Mouse (Mus musculus) left cerebral cortex, adult 18-20 months (tissue): ENCODE results near the gene Pcbp4. TPM values are rescaled to one million over a fixed set of nuclear protein-coding genes. Genes with fewer than 3 reads are reported as not detected.

Source experiments
- DNase-seq, 2 experiments: peaks; one replicate each; pipeline ENCODE4 v3.0.0; 2021 to 2022; ENCODE audit warnings: low spot score in 2 of 2, mixed read lengths in 1 of 2
- total RNA-seq, 2 experiments: library from RNA; stranded (reverse); gene quantifications; 2 replicates each; pipeline ENCODE4 v1.2.3; 2021

Gene Pcbp4
- total RNA-seq, 2 experiments from 2014 or later, result 207 to 212 TPM

- DNase-seq, result no peak
Measured at GRCm38 (mm10) chr9:106442680-106443079, 10.4 kb upstream of the Pcbp4 start.

DNA sequence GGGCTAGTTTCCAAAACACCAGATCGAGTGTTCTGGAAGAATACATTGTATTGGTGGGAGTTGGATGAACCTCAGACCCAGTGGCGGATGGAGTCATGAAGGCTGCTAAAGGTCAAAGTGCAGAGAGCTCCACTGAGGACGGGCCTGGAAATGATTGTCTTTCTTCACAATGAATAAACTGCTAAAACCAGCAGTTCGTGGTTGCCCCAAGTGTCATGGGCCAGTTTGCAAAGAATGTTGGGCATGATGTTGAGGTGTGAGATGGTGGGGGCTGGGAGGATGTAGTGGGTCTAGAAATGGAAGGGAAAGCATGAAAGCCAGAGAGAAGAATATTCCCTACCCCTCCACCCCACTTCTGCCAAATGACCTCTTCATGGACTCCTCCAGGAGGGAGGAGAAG, 8.3 kb upstream of the Pcbp4 start:
- DNase-seq, result no peak

- DNase-seq, result peak; percentile 91 to 94
Measured at GRCm38 (mm10) chr9:106447348-106447747, 5.7 kb upstream of the Pcbp4 start, which contains the start of the genes Abhd14b and Abhd14a. TSS of gene Abhd14b (plus strand) at chr9:106447459. TSS of gene Abhd14a (minus strand) at chr9:106447678.

DNA sequence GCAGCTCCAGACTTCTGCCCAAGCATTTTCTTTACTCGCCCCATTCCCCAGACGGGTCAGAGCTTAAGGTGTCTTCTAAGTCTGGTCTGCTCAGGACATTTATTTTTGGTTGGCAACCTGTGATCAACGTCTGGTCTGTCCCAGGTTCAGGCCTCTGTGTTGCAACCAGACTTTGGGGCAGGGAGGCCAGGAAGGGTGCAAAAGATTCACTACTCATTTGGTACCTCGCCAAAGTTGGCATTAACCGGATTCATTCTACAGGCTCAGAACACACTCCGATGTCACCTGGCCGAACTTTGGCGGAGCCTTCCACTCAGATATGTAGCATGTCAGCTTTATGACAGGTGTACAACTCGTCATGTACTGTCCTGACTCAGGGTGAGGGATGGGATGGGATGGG, 5.1 kb upstream of the Pcbp4 start:
- no peak for DNase-seq

- peak; percentile 68 to 79 for DNase-seq
Measured at GRCm38 (mm10) chr9:106448498-106449031, 4.5 kb upstream of the Pcbp4 start.

DNA sequence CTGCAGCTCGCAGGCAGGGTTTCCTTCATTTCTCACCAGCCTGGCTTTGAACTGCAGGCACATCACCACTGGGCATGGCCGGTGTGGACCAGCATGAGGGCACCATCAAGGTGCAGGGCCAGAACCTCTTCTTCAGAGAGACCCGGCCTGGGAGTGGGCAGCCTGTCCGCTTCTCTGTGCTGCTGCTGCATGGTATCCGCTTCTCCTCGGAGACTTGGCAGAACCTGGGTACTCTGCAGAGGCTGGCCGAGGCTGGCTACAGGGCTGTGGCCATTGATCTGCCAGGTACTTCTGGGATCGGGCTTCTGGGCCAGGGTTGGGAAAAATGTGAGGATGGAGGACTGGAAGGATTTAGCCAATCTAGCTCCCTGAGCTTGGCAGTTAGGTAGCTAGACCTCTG, 3.1 kb upstream of the Pcbp4 start:
- no peak for DNase-seq

DNA sequence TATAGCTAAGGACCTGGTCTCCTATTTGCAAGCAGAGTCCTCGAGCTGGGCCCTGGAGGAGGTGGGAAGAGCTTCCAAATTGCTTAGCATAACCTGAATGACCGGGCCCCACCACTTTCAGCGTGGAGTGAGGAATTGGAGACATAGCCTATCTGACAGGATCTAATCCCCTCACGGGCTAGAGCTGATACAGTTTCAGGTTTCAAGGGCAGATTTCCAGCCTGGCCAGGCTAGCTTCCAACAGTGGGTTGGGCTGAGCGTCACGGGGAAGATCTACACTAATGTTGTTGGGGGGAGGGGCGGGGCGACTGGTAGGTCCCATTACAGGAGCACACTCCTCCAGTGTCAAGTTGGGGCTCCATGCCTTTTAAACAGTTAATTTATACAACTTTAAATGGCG, 2.4 kb upstream of the Pcbp4 start:
- no peak for DNase-seq

GRCm38 (mm10) chr9:106451298-106451697, 1.8 kb upstream of the Pcbp4 start:
- DNase-seq, result no peak

GRCm38 (mm10) chr9:106451899-106452298, 1.2 kb upstream of the Pcbp4 start:
- no peak for DNase-seq

GRCm38 (mm10) chr9:106452351-106452750, 740 bp upstream of the Pcbp4 start:
- no peak for DNase-seq

DNA sequence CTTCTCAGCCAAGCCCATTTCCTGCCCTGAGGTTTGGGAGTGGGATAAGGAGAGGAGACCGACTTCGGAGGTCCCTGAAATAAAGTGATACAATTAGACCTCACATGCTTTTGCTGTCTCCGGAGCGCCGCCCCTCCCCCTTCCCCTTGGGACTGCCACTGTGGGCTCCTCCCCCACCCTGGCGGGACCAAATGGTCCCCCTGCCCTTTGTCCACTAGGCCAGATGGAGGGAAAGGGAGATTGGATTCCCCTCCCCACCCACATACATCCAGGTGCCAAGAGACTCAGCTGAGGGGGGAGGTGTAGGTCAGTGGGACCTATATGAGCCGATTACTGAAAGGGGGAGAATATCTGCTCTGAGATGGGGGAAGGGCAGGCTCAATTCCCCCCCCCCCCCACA, 270 bp upstream of the Pcbp4 start:
- peak in 1 of 2 experiments; percentile 46 for DNase-seq

- no peak for DNase-seq
Measured at GRCm38 (mm10) chr9:106454071-106454761, 1.1 kb downstream of the Pcbp4 start.

DNA sequence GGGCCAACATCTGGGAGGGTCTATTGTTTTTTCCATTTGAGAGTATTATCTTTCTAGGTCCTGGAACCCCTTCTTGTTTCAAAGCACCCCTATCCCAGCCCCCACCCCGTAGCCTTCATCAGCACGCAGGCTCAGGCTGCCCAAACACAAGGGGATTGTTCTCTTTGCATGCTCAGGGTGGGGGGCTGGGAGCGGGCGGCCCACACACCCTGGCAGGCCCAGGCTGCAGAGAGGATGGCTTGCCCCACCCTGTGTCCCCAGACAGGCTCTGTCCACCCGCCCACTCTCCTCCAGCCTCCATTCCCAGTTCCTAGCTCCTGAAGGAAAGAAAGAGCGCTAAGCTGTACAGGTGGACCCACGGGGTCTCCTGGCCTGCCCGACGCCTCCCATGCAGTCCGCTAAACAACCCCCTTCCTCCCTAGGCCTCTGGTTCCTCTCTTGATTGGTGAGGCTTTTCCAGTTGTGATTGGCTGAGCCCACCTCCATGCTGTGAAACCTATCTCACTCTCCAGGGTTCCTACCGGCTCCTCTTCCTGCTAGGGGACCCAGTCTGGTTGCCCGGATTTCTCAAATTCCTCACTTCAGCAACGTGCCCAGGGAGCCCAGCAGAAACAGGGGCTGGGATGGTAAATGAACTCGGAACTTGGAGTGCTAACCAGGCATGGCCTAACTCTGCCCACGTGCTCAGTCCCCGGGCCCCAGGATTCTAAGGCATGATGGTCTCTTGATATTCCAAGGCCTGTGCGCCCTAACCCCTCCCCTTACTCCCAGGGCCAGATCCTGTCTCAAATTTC, 2.0 kb downstream of the Pcbp4 start:
- DNase-seq, result peak in 1 of 2 experiments; percentile 38

GRCm38 (mm10) chr9:106456325-106457162, 3.5 kb downstream of the Pcbp4 start:
- DNase-seq, result no peak

DNA sequence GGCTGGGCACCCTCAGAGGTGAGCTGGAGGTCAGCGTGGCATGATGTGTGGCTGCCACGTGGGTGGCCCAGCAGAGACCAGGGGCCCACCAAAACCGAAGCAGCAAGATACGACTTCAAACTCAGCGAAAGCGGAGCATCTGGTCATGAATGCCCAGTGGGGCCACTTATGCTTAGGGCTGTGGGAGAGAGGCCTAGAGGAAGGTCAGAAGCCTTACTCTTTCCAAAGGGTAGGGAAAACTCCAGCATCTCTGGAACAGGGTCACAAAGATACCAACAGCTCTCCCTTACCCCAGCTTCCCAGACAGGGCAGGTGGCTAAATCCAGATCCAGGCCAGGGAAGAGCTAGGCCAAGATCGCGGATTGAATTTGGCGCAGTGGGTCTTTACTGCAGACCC, 4.1 kb downstream of the Pcbp4 start:
- no peak for DNase-seq

GRCm38 (mm10) chr9:106457920-106458319, 4.8 kb downstream of the Pcbp4 start:
- no peak for DNase-seq

DNA sequence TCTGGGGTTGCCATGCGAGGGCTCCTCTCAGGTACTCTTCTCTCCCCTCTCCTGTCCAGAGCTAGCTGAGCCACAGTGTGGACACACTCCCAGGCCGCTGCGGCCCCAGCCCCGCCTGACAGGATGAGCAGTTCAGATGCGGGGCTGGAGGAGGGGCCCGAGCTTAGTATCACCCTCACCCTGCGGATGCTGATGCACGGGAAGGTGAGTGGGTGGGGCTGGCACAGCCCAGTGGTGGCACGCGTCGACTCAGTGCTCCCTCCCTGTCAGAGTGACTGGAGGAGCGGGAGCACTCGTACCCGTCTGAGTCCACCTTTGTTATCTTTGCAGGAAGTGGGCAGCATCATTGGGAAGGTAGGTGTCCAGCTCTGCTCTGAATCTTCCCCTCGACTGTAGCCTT, 6.9 kb downstream of the Pcbp4 start:
- DNase-seq, result peak in 1 of 2 experiments; percentile 41

GRCm38 (mm10) chr9:106460401-106461025, 7.4 kb downstream of the Pcbp4 start:
- no peak for DNase-seq

DNA sequence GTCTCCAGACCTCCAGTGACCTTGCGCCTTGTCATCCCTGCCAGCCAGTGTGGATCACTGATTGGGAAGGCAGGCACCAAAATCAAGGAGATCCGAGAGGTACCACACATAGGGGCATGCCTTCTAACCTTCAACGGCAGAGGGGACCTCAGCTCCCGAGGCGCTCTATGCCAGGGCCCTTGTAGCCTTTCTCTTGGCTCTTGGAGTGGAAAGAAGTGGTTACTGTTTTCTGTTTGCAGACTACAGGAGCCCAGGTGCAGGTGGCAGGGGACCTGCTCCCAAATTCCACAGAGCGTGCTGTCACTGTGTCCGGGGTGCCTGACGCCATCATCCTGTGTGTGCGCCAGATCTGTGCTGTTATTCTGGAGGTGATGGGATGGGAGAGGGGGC, 7.9 kb downstream of the Pcbp4 start:
- DNase-seq, result no peak

- no peak for DNase-seq
Measured at GRCm38 (mm10) chr9:106461641-106462429, 8.7 kb downstream of the Pcbp4 start.
